Mouse (Mus musculus) ES-Bruce4 (cell line): ENCODE results near the gene Pde4dip. TPM values are rescaled to one million over a fixed set of nuclear protein-coding genes. Genes with fewer than 3 reads are reported as not detected.

Source experiments
- H3K27ac ChIP-seq: 2 replicates; pipeline ENCODE4 v1.5.1; 2012; ENCODE audit warnings: low read length, inconsistent platforms; ENCODE audit not compliant: insufficient read depth
- H3K27me3 ChIP-seq: 2 replicates; pipeline ENCODE4 v1.6.1; 2012; ENCODE audit warnings: mild to moderate bottlenecking, low read length, inconsistent platforms; ENCODE audit not compliant: control insufficient read depth, poor library complexity, insufficient read depth, severe bottlenecking
- H3K36me3 ChIP-seq: 2 replicates; pipeline ENCODE4 v1.6.1; 2012; ENCODE audit warnings: inconsistent platforms, mild to moderate bottlenecking, low read length, moderate library complexity; ENCODE audit not compliant: control insufficient read depth, poor library complexity, insufficient read depth, severe bottlenecking
- H3K4me1 ChIP-seq: one replicate; pipeline ENCODE4 v1.8.1; 2011; ENCODE audit warnings: low read length; ENCODE audit not compliant: control insufficient read depth, insufficient read depth
- H3K4me3 ChIP-seq: 2 replicates; pipeline ENCODE4 v1.5.1; 2011; ENCODE audit warnings: low read depth, mild to moderate bottlenecking, low read length
- H3K9ac ChIP-seq: 2 replicates; pipeline ENCODE4 v1.6.1; 2012; ENCODE audit warnings: low read depth, mild to moderate bottlenecking, inconsistent platforms; ENCODE audit not compliant: poor library complexity, severe bottlenecking
- H3K9me3 ChIP-seq: replicated peaks from 2 replicates; pipeline ENCODE4 v1.6.1; 2012; ENCODE audit warnings: mild to moderate bottlenecking, low read length, inconsistent platforms; ENCODE audit not compliant: control insufficient read depth, poor library complexity, insufficient read depth, severe bottlenecking
- CTCF ChIP-seq: IDR thresholded peaks from one replicate; pipeline ENCODE4 v1.8.1; 2011; ENCODE audit warnings: low read depth, low read length
- EP300 ChIP-seq: IDR thresholded peaks from 2 replicates; pipeline ENCODE4 v1.6.1; 2011; ENCODE audit warnings: low read depth, low read length; ENCODE audit not compliant: insufficient read depth
- POLR2A ChIP-seq: IDR thresholded peaks from one replicate; pipeline ENCODE4 v1.8.1; 2011; ENCODE audit warnings: low read length; ENCODE audit not compliant: insufficient read depth
- polyA plus RNA-seq: library from polyadenylated mRNA; stranded (reverse); fragments of >200 nt; gene quantifications from 2 replicates; pipeline ENCODE4 v1.2.4, GENCODE M21; 2011; ENCODE audit warnings: low read depth; ENCODE audit not compliant: missing spikeins, insufficient read depth, insufficient read length

The Pde4dip gene
- polyA plus RNA-seq, 1 experiment: 16.8 TPM

DNA sequence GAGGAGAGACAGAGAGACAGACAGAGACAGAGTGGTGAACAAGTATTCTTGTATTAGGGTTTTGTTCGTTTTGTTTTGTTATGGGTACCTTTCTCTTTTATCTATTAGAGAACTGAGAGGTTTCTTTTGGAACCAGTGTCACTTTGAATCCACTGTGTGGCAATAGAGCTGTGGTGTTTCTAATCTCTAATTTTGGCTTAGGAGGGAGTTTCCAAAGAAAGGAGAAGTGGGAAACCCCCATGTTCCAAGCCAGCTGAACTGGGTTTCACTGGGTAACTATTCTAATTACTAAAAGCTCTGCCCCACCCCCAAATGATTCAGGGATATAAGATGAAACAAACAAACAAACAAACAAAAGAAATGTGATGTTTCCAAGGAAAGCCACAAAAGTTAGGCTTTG, 113.6 kb downstream of the Pde4dip start:
- Histone ChIP-seq H3K4me1 (no peaks in the 10 kb centered on the region), H3K27me3 (no peaks in the 10 kb centered on the region; the same call in 1 of the 2 replicates), H3K9ac (no peak overlapping the region), H3K27ac (no peak overlapping the region), H3K9me3 (no peaks in the 10 kb centered on the region), H3K36me3 (no peaks in the 10 kb centered on the region), H3K4me3 (no peak overlapping the region)
- no peak for TF ChIP-seq EP300
- TF ChIP-seq CTCF: no peak
- TF ChIP-seq POLR2A: no peak

DNA sequence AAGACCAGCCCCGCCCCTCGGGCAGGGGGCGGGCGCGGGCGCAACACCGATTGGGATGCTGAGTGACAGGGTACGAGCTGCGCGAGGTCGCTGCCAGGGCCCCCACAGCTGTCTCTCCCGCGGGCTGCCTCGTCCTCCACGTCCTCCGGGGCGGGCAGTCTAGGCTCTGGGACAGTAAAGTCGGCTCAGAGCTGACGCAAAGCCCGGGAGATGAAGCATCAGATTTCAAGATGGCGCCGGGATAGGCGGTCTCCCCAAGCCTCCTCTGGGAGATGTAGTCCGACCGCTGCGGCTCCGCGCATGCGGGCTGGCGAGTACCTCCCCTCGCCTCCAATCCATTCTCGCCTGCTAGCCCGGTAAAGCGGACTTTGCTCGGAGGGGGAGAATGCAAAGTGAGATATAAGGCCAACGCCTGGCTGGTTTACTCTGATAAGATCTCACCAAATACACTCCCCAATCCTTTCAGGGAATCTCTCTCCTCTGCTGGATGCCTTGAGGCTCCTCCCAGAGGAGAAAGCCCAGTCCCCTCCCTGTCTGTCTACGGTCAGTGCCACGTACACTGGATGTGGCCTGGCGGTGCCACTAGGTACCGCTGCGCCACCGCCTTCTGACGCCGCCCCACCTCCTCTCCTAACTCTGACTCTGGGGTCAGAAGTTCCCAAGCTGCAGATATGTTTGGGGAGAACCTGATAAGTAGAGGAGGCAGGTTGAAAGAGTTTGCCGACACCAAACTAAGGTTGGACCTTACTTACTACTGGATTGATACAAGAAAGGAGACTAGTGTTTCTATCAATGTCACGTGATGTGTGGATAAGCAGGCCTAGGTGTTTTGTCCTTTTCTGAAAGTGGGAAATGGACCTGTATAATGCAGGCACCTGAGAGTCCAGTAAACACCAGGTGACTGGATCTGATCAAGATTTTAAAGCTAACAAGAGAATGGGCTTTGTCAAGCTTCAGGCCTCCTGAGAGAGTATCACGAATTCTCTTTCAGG, 120.4 kb downstream of the Pde4dip start:
- H3K4me1 ChIP-seq: no peaks in the 10 kb centered on the region
- peak overlapping the region; percentile 59 for H3K27ac ChIP-seq
- H3K27me3 ChIP-seq: no peaks in the 10 kb centered on the region
- no peaks in the 10 kb centered on the region for H3K36me3 ChIP-seq
- H3K4me3 ChIP-seq: peak overlapping the region; percentile 79
- TF ChIP-seq EP300 (0 out of 2 replicates have a peak, but pooled peaks have one; percentile 10), CTCF (peak; percentile 50), POLR2A (peak; percentile 65)
- no peaks in the 10 kb centered on the region for H3K9me3 ChIP-seq
- peak overlapping the region; percentile 48 for H3K9ac ChIP-seq

DNA sequence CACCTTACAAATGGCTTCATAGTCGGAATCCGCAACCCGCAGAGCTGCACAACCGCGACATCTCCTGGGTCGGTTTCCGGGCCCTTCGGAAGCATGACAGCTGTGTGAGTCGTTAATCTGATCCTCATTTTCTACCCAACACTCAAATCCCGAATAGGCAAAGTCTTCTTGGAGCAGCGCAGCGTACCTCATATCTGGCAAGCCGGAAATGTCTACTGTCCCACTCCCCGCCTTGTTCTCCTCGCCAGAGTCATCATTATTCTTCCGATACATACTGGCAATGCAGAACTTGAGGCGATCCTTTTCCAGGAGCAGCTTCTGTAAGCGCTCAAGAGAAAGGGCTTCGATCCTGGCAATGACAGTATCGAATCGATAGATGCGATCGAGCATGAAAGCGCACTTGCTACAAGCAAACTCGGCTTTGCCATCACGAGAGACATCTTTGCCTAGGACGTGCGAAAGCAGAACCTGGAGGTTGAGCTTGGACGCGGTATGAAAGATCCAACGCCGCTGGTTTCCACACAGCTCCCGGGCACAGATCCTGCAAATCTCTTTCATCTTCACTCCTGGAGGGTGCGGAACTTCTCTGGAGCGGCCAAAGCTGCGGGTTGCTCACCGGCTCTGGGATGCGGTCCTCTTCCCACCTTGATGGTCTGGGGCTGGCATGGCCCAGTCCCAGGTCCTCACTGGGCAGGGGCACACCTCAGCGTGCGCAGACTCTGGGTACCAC, 121.3 kb downstream of the Pde4dip start:
- Histone ChIP-seq H3K4me1 (no peaks in the 10 kb centered on the region), H3K4me3 (peak overlapping the region; percentile 79), H3K27me3 (no peaks in the 10 kb centered on the region), H3K9me3 (no peaks in the 10 kb centered on the region), H3K9ac (peak overlapping the region; percentile 48), H3K36me3 (no peaks in the 10 kb centered on the region), H3K27ac (no peak overlapping the region)
- TF ChIP-seq EP300 (no peak), CTCF (no peak), POLR2A (no peak)

DNA sequence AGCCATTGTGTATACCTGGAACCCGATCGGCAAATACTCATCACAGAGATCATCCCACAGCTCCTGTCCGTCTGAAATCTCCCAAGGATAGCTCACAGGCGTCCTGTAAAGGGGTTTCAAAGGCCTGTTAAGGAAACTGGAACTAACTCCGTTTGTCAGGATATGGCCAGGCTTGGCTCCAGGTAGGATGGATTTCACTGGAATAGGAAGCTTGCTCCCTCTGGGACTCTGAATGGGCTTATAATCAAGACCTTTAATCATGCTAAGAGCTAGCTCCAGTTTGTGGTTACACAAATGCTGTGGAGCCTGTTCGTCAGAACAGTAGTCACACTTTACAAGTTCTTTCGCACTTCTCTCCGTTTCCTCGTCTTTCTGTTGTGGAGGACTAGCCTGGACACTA, 122.0 kb downstream of the Pde4dip start:
- Histone ChIP-seq H3K9ac (no peak overlapping the region), H3K4me3 (peak overlapping the region; percentile 79), H3K9me3 (no peaks in the 10 kb centered on the region), H3K36me3 (no peaks in the 10 kb centered on the region), H3K4me1 (no peaks in the 10 kb centered on the region), H3K27me3 (no peaks in the 10 kb centered on the region), H3K27ac (no peak overlapping the region)
- no peak for TF ChIP-seq CTCF
- TF ChIP-seq POLR2A: no peak
- no peak for TF ChIP-seq EP300

DNA sequence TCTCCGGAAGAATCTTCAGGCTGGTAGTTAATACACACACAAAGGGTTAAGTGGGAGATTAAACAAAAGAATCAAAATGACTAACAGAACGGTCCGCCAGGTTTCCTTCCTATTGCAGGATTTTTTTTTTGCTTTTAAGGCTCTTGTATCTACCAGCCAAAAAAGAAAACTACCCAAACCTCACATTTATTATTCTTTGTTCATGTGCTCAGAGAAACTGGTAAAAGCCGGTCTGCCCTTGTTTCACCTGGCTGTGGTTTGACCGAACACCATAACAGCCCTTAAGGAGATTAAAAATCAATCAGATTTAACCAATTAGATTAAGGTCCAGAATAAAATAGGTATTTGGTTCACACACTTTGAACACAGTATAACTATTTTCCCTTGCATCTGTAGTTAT, 124.4 kb downstream of the Pde4dip start:
- Histone ChIP-seq H3K4me3 (no peak overlapping the region), H3K36me3 (no peaks in the 10 kb centered on the region), H3K4me1 (no peaks in the 10 kb centered on the region), H3K9me3 (no peaks in the 10 kb centered on the region), H3K27ac (no peak overlapping the region), H3K9ac (no peak overlapping the region), H3K27me3 (no peaks in the 10 kb centered on the region)
- no peak for TF ChIP-seq POLR2A
- no peak for TF ChIP-seq CTCF
- TF ChIP-seq EP300: no peak

DNA sequence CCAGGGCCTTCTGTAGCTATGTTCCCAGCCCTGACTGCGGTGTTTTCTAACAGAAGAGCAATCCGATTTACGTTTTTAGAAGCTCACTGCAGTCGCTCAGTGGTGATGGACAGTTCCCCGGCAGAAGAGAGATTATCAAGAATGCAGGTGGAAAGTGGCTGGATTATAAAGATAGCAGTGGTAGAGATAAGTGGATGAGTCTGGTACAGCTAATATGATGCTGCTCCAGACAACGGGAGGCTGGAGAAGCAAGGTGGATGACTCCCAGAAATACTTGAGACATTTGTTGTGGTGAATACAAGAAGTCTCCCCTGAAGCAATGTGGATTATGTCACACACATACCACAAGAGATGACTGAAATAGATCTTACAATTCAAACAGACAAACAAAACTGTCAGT, 126.6 kb downstream of the Pde4dip start:
- Histone ChIP-seq H3K36me3 (no peaks in the 10 kb centered on the region), H3K27me3 (no peaks in the 10 kb centered on the region), H3K4me1 (no peaks in the 10 kb centered on the region), H3K9me3 (no peaks in the 10 kb centered on the region), H3K9ac (no peak overlapping the region), H3K4me3 (no peak overlapping the region), H3K27ac (no peak overlapping the region)
- TF ChIP-seq EP300 (no peak), CTCF (no peak), POLR2A (no peak)
